Mouse (Mus musculus) G1E (cell line): ENCODE measurements around the gene Zfp566. TPM values are rescaled to one million over a fixed set of nuclear protein-coding genes. Genes with fewer than 3 reads are reported as not detected.

ENCODE experiments used
- ATAC-seq: 2 replicates; pipeline ENCODE4 v1.8.0; 2016; ENCODE audit warnings: mild to moderate bottlenecking; ENCODE audit not compliant: insufficient number of reproducible peaks, poor library complexity, low FRiP score, severe bottlenecking; ENCODE audit errors: extremely low read depth
- DNase-seq: peaks from one replicate; pipeline ENCODE4 v3.0.0; 2012; ENCODE audit warnings: low spot score
- H3K27me3 ChIP-seq: 2 replicates; pipeline ENCODE4 v1.6.1; 2012; ENCODE audit warnings: mild to moderate bottlenecking, low read length, inconsistent platforms; ENCODE audit not compliant: insufficient read depth
- H3K36me3 ChIP-seq: replicated peaks from 2 replicates; pipeline ENCODE3; 2012; ENCODE audit warnings: mild to moderate bottlenecking, inconsistent platforms
- H3K4me1 ChIP-seq: 2 replicates; pipeline ENCODE4 v1.6.1; 2012; ENCODE audit warnings: low read depth, low read length, inconsistent platforms, mixed read lengths; ENCODE audit not compliant: insufficient read depth
- H3K4me3 ChIP-seq: 2 replicates; pipeline ENCODE4 v1.5.1; 2012; ENCODE audit warnings: low read depth, mild to moderate bottlenecking, inconsistent platforms, low read length, moderate library complexity, mixed read lengths
- H3K9me3 ChIP-seq: replicated peaks from 2 replicates; pipeline ENCODE4 v1.6.1; 2012; ENCODE audit warnings: inconsistent platforms
- CTCF ChIP-seq: IDR thresholded peaks from 2 replicates; pipeline ENCODE4 v1.5.1; 2012; ENCODE audit warnings: low read depth, low read length, inconsistent platforms, mixed read lengths
- GATA1 ChIP-seq: IDR thresholded peaks from 2 replicates; pipeline ENCODE4 v1.6.1; 2012; ENCODE audit warnings: borderline replicate concordance, low read length, inconsistent platforms, mixed read lengths
- GATA2 ChIP-seq: IDR thresholded peaks from 2 replicates; pipeline ENCODE4 v1.6.1; 2012; ENCODE audit warnings: low read depth, low read length, inconsistent platforms, borderline replicate concordance
- POLR2AphosphoS5 ChIP-seq: IDR thresholded peaks from 2 replicates; pipeline ENCODE4 v1.6.1; 2012; ENCODE audit warnings: low read depth, low read length, inconsistent platforms; ENCODE audit not compliant: insufficient replicate concordance
- TAL1 ChIP-seq: conservative IDR thresholded peaks from 2 replicates; pipeline ENCODE4 v1.6.1; 2012; ENCODE audit warnings: low read depth, low read length, inconsistent platforms, mixed read lengths
- polyA plus RNA-seq: library from polyadenylated mRNA; stranded (reverse); fragments of >175 nt; gene quantifications from 2 replicates; pipeline ENCODE4 v1.2.3, GENCODE M21; 2012
- total RNA-seq, 2 experiments: library from RNA; stranded (forward) in 1 of 2; stranded (reverse) in 1 of 2; fragments of 200-1000 nt in 1 of 2; fragments of >200 nt in 1 of 2; fragmentation: Nextera tagmentation in 1 of 2; gene quantifications; 2 replicates each; pipeline ENCODE4 v1.2.3; 2014 to 2017

The Zfp566 gene
- total and polyA plus RNA-seq, 3 experiments = 1.8 to 5.6 (median 2.8) TPM

DNA sequence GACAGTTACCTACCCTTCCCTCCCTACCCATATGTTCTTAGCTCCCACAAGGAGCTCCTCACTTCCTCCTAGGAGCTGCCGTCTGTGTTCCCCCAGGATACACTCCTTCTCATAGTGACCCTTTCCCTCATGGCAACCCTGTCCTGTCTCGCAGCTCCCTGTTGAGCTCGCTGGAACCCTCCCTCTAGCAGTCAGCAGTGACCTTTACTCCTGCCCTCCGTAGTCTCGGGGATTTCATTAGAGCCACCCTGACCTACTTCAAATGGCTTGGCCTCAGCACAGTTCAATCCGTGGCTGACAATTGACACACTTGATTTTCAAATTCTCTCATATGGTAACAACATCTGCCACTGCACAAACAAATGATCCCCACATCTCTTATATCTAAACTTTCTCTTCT, 59.6 kb downstream of the Zfp566 start:
- Histone ChIP-seq H3K4me1 (peaks cover 5% of the 10 kb centered on the region; the same call in 1 of the 2 replicates), H3K27me3 (peaks cover 10% of the 10 kb centered on the region), H3K9me3 (no peaks in the 10 kb centered on the region), H3K4me3 (no peak overlapping the region), H3K36me3 (peaks cover 26% of the 10 kb centered on the region)
- no peak for DNase-seq
- no peak for ATAC-seq
- no peak for TF ChIP-seq GATA2
- no peak for TF ChIP-seq POLR2AphosphoS5
- no peak for TF ChIP-seq CTCF
- no peak for TF ChIP-seq GATA1
- no peak for TF ChIP-seq TAL1

DNA sequence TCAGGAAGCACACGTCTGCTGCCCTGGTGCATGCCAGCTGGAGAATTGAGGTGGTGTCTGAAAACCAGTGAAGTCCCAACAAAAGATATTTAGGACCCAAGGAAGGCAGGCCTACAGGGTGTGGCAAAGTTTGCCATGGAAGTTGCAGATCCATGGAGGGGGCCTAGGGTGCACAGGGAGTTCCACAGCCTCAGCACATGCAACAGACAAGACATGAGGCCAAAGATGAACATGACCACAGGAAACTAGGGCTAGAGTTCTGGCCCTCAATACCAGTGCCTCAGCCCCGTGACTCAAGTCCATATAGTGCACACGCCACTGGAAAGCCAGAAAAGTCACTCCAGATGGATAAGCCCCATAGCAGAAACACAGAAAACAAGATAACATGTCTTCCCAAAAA, 61.8 kb downstream of the Zfp566 start:
- TF ChIP-seq GATA1 = no peak
- no peak for TF ChIP-seq POLR2AphosphoS5
- TF ChIP-seq GATA2 = no peak
- TF ChIP-seq TAL1 = no peak
- no peak for TF ChIP-seq CTCF

More for the DNA sequence above, 61.8 kb downstream of the Zfp566 start:
- H3K4me1 ChIP-seq = peaks cover 3% of the 10 kb centered on the region; the same call in 1 of the 2 replicates
- H3K9me3 ChIP-seq = no peaks in the 10 kb centered on the region
- DNase-seq = no peak
- H3K4me3 ChIP-seq = no peak overlapping the region
- peaks cover 2% of the 10 kb centered on the region for H3K27me3 ChIP-seq
- peaks cover 44% of the 10 kb centered on the region for H3K36me3 ChIP-seq
- ATAC-seq = no peak

Other genes starting within 250 kb of the Zfp566 start
Only the 20 nearest of the 24 such genes appear.
- gene Zfp27, start 184.0 kb downstream of the Zfp566 start, total RNA-seq (2014; fragmentation: Nextera tagmentation) = 10.6 and 12.6 TPM in 2 replicates
- gene Zfp27, start 184.0 kb downstream of the Zfp566 start, total RNA-seq (2017) = 9.0 and 10.2 TPM in 2 replicates
- gene Zfp27, start 184.0 kb downstream of the Zfp566 start, polyA plus RNA-seq = 0.23 and 0.27 TPM in 2 replicates
- 0.44 TPM in 1 of 2 replicates, not detected in the other for gene Zfp383, start 182.3 kb downstream of the Zfp566 start, total RNA-seq (2014; fragmentation: Nextera tagmentation)
- 1.6 and 2.2 TPM in 2 replicates for gene Zfp383, start 182.3 kb downstream of the Zfp566 start, total RNA-seq (2017)
- gene Zfp383, start 182.3 kb downstream of the Zfp566 start, polyA plus RNA-seq = 0.04 and 0.08 TPM in 2 replicates
- gene Zfp74, start 136.4 kb downstream of the Zfp566 start, total RNA-seq (2014; fragmentation: Nextera tagmentation) = 24.2 and 26.9 TPM in 2 replicates
- 5.6 and 7.8 TPM in 2 replicates for gene Zfp74, start 136.4 kb downstream of the Zfp566 start, total RNA-seq (2017)
- 9.8 and 13.7 TPM in 2 replicates for gene Zfp74, start 136.4 kb downstream of the Zfp566 start, polyA plus RNA-seq
- 18.6 and 22.0 TPM in 2 replicates for gene Zfp568, start 106.6 kb downstream of the Zfp566 start, total RNA-seq (2014; fragmentation: Nextera tagmentation)
- gene Zfp568, start 106.6 kb downstream of the Zfp566 start, total RNA-seq (2017) = 24.4 and 26.2 TPM in 2 replicates
- gene Zfp568, start 106.6 kb downstream of the Zfp566 start, polyA plus RNA-seq = 3.9 and 5.1 TPM in 2 replicates
- gene Zfp14, start 39.1 kb downstream of the Zfp566 start, total RNA-seq (2014; fragmentation: Nextera tagmentation) = not detected in 2 replicates
- 0.05 and 0.17 TPM in 2 replicates for gene Zfp14, start 39.1 kb downstream of the Zfp566 start, total RNA-seq (2017)
- not detected in 2 replicates for gene Zfp14, start 39.1 kb downstream of the Zfp566 start, polyA plus RNA-seq
- 2.7 and 5.9 TPM in 2 replicates for gene Zfp82, start 17.6 kb downstream of the Zfp566 start, total RNA-seq (2014; fragmentation: Nextera tagmentation)
- 3.5 and 4.2 TPM in 2 replicates for gene Zfp82, start 17.6 kb downstream of the Zfp566 start, total RNA-seq (2017)
- gene Zfp82, start 17.6 kb downstream of the Zfp566 start, polyA plus RNA-seq = 0.17 and 0.25 TPM in 2 replicates
- 0.90 TPM in 1 of 2 replicates, not detected in the other for gene Gm26920, start 117 bp downstream of the Zfp566 start, total RNA-seq (2014; fragmentation: Nextera tagmentation)
- gene Gm26920, start 117 bp downstream of the Zfp566 start, total RNA-seq (2017) = not detected in 2 replicates
- gene Gm26920, start 117 bp downstream of the Zfp566 start, polyA plus RNA-seq = not detected in 2 replicates
- gene Zfp260, start 4.2 kb upstream of the Zfp566 start, total RNA-seq (2014; fragmentation: Nextera tagmentation) = 29.5 and 36.0 TPM in 2 replicates
- gene Zfp260, start 4.2 kb upstream of the Zfp566 start, total RNA-seq (2017) = 22.9 and 24.6 TPM in 2 replicates
- gene Zfp260, start 4.2 kb upstream of the Zfp566 start, polyA plus RNA-seq = 0.15 and 0.30 TPM in 2 replicates
- 5.8 and 8.7 TPM in 2 replicates for gene Zfp382, start 31.4 kb upstream of the Zfp566 start, total RNA-seq (2014; fragmentation: Nextera tagmentation)
- gene Zfp382, start 31.4 kb upstream of the Zfp566 start, total RNA-seq (2017) = 6.7 and 6.8 TPM in 2 replicates
- gene Zfp382, start 31.4 kb upstream of the Zfp566 start, polyA plus RNA-seq = 2.4 and 2.6 TPM in 2 replicates
- 123 and 124 TPM in 2 replicates for gene Zfp146, start 79.2 kb upstream of the Zfp566 start, total RNA-seq (2014; fragmentation: Nextera tagmentation)
- gene Zfp146, start 79.2 kb upstream of the Zfp566 start, total RNA-seq (2017) = 74.8 and 77.9 TPM in 2 replicates
- 4.6 and 12.7 TPM in 2 replicates for gene Zfp146, start 79.2 kb upstream of the Zfp566 start, polyA plus RNA-seq
- gene Cox7a1, start 93.6 kb upstream of the Zfp566 start, total RNA-seq (2014; fragmentation: Nextera tagmentation) = 16.0 and 19.4 TPM in 2 replicates
- gene Cox7a1, start 93.6 kb upstream of the Zfp566 start, total RNA-seq (2017) = 55.2 and 57.0 TPM in 2 replicates
- gene Cox7a1, start 93.6 kb upstream of the Zfp566 start, polyA plus RNA-seq = 23.4 and 32.4 TPM in 2 replicates
- 313 and 371 TPM in 2 replicates for gene Capns1, start 108.3 kb upstream of the Zfp566 start, total RNA-seq (2014; fragmentation: Nextera tagmentation)
- 182 and 204 TPM in 2 replicates for gene Capns1, start 108.3 kb upstream of the Zfp566 start, total RNA-seq (2017)
- gene Capns1, start 108.3 kb upstream of the Zfp566 start, polyA plus RNA-seq = 98.4 and 131 TPM in 2 replicates
- gene Polr2i, start 141.4 kb upstream of the Zfp566 start, total RNA-seq (2014; fragmentation: Nextera tagmentation) = 23.0 and 34.5 TPM in 2 replicates
- gene Polr2i, start 141.4 kb upstream of the Zfp566 start, total RNA-seq (2017) = 58.7 and 66.6 TPM in 2 replicates
- 66.9 and 79.0 TPM in 2 replicates for gene Polr2i, start 141.4 kb upstream of the Zfp566 start, polyA plus RNA-seq
- 18.9 and 19.7 TPM in 2 replicates for gene Tbcb, start 141.7 kb upstream of the Zfp566 start, total RNA-seq (2014; fragmentation: Nextera tagmentation)
- gene Tbcb, start 141.7 kb upstream of the Zfp566 start, total RNA-seq (2017) = 30.8 and 38.1 TPM in 2 replicates
- gene Tbcb, start 141.7 kb upstream of the Zfp566 start, polyA plus RNA-seq = 20.7 and 38.1 TPM in 2 replicates
- not detected in 2 replicates for gene Ovol3, start 145.2 kb upstream of the Zfp566 start, total RNA-seq (2014; fragmentation: Nextera tagmentation)
- gene Ovol3, start 145.2 kb upstream of the Zfp566 start, total RNA-seq (2017) = not detected in 2 replicates
- not detected in 2 replicates for gene Ovol3, start 145.2 kb upstream of the Zfp566 start, polyA plus RNA-seq
- gene Thap8, start 189.6 kb upstream of the Zfp566 start, total RNA-seq (2014; fragmentation: Nextera tagmentation) = 1.4 and 2.2 TPM in 2 replicates
- 0.64 and 1.1 TPM in 2 replicates for gene Thap8, start 189.6 kb upstream of the Zfp566 start, total RNA-seq (2017)
- 0.10 TPM in 1 of 2 replicates, not detected in the other for gene Thap8, start 189.6 kb upstream of the Zfp566 start, polyA plus RNA-seq
- gene Wdr62, start 189.9 kb upstream of the Zfp566 start, total RNA-seq (2014; fragmentation: Nextera tagmentation) = 16.5 and 57.9 TPM in 2 replicates
- 7.0 and 8.2 TPM in 2 replicates for gene Wdr62, start 189.9 kb upstream of the Zfp566 start, total RNA-seq (2017)
- gene Wdr62, start 189.9 kb upstream of the Zfp566 start, polyA plus RNA-seq = 40.3 and 59.1 TPM in 2 replicates
- not detected in 2 replicates for gene Clip3, start 201.2 kb upstream of the Zfp566 start, total RNA-seq (2014; fragmentation: Nextera tagmentation)
- 0.33 TPM in 1 of 2 replicates, not detected in the other for gene Clip3, start 201.2 kb upstream of the Zfp566 start, total RNA-seq (2017)
- not detected in 2 replicates for gene Clip3, start 201.2 kb upstream of the Zfp566 start, polyA plus RNA-seq
- 17.2 and 22.1 TPM in 2 replicates for gene Alkbh6, start 218.2 kb upstream of the Zfp566 start, total RNA-seq (2014; fragmentation: Nextera tagmentation)
- 18.5 and 24.1 TPM in 2 replicates for gene Alkbh6, start 218.2 kb upstream of the Zfp566 start, total RNA-seq (2017)
- gene Alkbh6, start 218.2 kb upstream of the Zfp566 start, polyA plus RNA-seq = 44.2 and 52.2 TPM in 2 replicates
- 2.1 and 5.4 TPM in 2 replicates for gene Syne4, start 224.3 kb upstream of the Zfp566 start, total RNA-seq (2014; fragmentation: Nextera tagmentation)
- gene Syne4, start 224.3 kb upstream of the Zfp566 start, total RNA-seq (2017) = 1.0 and 2.6 TPM in 2 replicates
- 2.8 and 4.0 TPM in 2 replicates for gene Syne4, start 224.3 kb upstream of the Zfp566 start, polyA plus RNA-seq